Mouse (Mus musculus) C2C12 (cell line): Measurements from ENCODE around the gene Cdh4.

Source experiments
- CEBPB ChIP-seq: IDR thresholded peaks from one replicate; pipeline ENCODE4 v1.6.1; 2011; ENCODE audit warnings: low read depth, mild to moderate bottlenecking, control low read depth, moderate library complexity
- CTCF ChIP-seq: IDR thresholded peaks from one replicate; pipeline ENCODE4 v1.5.1; 2011; ENCODE audit not compliant: control insufficient read depth, insufficient read depth, insufficient read length
- MAX ChIP-seq: IDR thresholded peaks from one replicate; pipeline ENCODE4 v1.6.1; 2011; ENCODE audit warnings: mild to moderate bottlenecking, control low read depth
- MYOD1 ChIP-seq: IDR thresholded peaks from one replicate; pipeline ENCODE4 v1.6.1; 2011; ENCODE audit warnings: low read depth; ENCODE audit not compliant: control insufficient read depth, insufficient read length
- USF1 ChIP-seq: IDR thresholded peaks from one replicate; pipeline ENCODE4 v1.6.1; 2011; ENCODE audit warnings: low read depth, mild to moderate bottlenecking, control low read depth, moderate library complexity

DNA sequence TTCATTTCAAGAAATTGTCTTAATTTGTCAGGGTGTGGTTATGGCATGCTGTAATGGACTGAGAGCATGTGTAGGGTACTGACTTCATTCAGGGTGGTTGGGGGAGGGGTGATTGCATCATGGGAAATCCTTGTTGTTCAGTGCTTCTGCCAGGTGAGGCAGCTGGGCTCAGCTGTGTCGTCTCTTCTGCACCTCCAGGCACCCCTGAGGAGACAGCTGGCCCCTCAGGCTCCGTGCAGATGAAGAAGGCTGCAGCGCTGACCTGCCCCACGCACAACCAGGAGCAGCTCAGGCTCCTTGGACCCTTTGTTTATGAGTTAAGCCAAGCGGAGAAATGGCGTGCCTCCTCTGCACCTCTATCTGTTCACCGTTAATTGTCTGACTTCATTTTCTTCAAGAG lies 77.7 kb downstream of the Cdh4 start:
- TF ChIP-seq CEBPB, result no peak
- no peak for TF ChIP-seq CTCF
- TF ChIP-seq USF1, result no peak
- TF ChIP-seq MAX, result no peak
- no peak for TF ChIP-seq MYOD1
